9 mouse cellular contexts compared by ENCODE assay signal in genomic region chr6:119396309-119396634, GRCm38 (mm10). TPM values are rescaled to one million over a fixed set of nuclear protein-coding genes. Genes with fewer than 3 reads are reported as not detected.
A peak's percentile ranks its signal among the peaks of the same experiment; 100 is the strongest.
DNase-seq lines count a peak whose midpoint lies in the region; TF ChIP-seq lines count a peak whose summit lies in the region.
"Had no signal": no experiment of that assay in that cellular context is flagged by ENCODE, and none has a peak within 500 bp of the region (broad histone marks: within the 10 kb centered on the region; RNA-seq: fewer than 3 reads in every experiment).

No protein-coding gene starts in this region.

- H3K4me3 ChIP-seq in liver, adult 2 months (ENCODE audit: insufficient read depth, low read depth, low read length), result no peak overlapping the region
- H3K4me3 ChIP-seq: embryonic facial prominence, embryonic 15.5 days had no signal

- H3K36me3 ChIP-seq in liver, adult 2 months (ENCODE audit: control insufficient read depth, insufficient read depth, low read length), result peaks cover 33% of the 10 kb centered on the region
- H3K36me3 ChIP-seq: embryonic facial prominence, embryonic 15.5 days had no signal

- H3K27ac ChIP-seq in liver, adult 2 months (replicated peaks; ENCODE audit: insufficient read depth, low read depth, low read length), result peak overlapping the region; percentile 84
- H3K27ac ChIP-seq: embryonic facial prominence, embryonic 15.5 days had no signal

- WGBS in liver, adult 2 months, result 5% methylated on average over 5 of the region's 5 CpGs

- no peaks in the 10 kb centered on the region for H3K27me3 ChIP-seq in liver, adult 2 months (ENCODE audit: control insufficient read depth, insufficient read depth, low read length)
- H3K27me3 ChIP-seq: embryonic facial prominence, embryonic 15.5 days had no signal

- peak; percentile 63 for DNase-seq in CD4-positive, CD25-positive, alpha-beta regulatory T cell, adult 2 months (ENCODE audit: low read depth, low spot score)
- DNase-seq in adrenal gland, adult (ENCODE audit: inconsistent age in 2 of 2, low spot score in 1 of 2), result peak; percentile 90 to 95
- DNase-seq in heart, adult 9 months (ENCODE audit: low spot score in 2 of 2), result peak; percentile 80 to 81
- DNase-seq in liver, adult 2 months (ENCODE audit: extremely low read depth, low read depth, low spot score), result peak; percentile 86
- peak; percentile 64 for DNase-seq in natural killer cell, adult 2 months (ENCODE audit: low spot score in 2 of 2)
- peak; percentile 89 for DNase-seq in urinary bladder, postnatal 14 days (ENCODE audit: low spot score)
- no peak for DNase-seq in left cerebral cortex, adult 8-10 months (ENCODE audit: low spot score in 2 of 2)
- no peak for DNase-seq in embryo, embryonic 9.5 days (ENCODE audit: extremely low spot score)

- no peak for TF ChIP-seq POLR2A in liver, adult 2 months (IDR thresholded peaks at IDR 0.05; ENCODE audit: extremely low read depth, insufficient read depth, low read length)

- no peak overlapping the region for H3K9ac ChIP-seq in liver, adult 2 months (ENCODE audit: low read depth, low read length)
- H3K9ac ChIP-seq: embryonic facial prominence, embryonic 15.5 days had no signal

- H3K4me1 ChIP-seq in liver, adult 2 months (ENCODE audit: control insufficient read depth, insufficient read depth, low read length), result peaks cover 37% of the 10 kb centered on the region
- H3K4me1 ChIP-seq: embryonic facial prominence, embryonic 15.5 days had no signal

- peaks cover 3% of the 10 kb centered on the region; the same call in 1 of the 2 replicates for H3K79me2 ChIP-seq in liver, adult 2 months (ENCODE audit: control insufficient read depth, insufficient read depth, low read length)

- TF ChIP-seq CTCF in liver, adult 2 months (IDR thresholded peaks at IDR 0.05; ENCODE audit: low read depth, low read length), result no peak

RNA-seq across cellular contexts. Expression of gene Adipor2, which starts 21.2 kb away (rescaled TPM):
- 252 and 306 TPM in 2 replicates for total RNA-seq in liver, adult 2 months (2014; rRNA removed)
- polyA plus RNA-seq in liver, adult 2 months (2012; rRNA removed), result 212 and 246 TPM in 2 replicates
- total RNA-seq in left cerebral cortex, adult 8-10 months (2022), result 10 to 100 TPM; 41.3 to 48.9 (median 44.7) TPM

Comparison
In these comparisons a context has a peak if more than half of its experiments do, and no peak if none do; other contexts are left out.
1. DNase-seq: peak in CD4-positive, CD25-positive, alpha-beta regulatory T cell, adult 2 months (single experiment), adrenal gland, adult (2 of 2), heart, adult 9 months (2 of 2), liver, adult 2 months (single experiment), natural killer cell, adult 2 months (2 of 2) and urinary bladder, postnatal 14 days (single experiment); none in left cerebral cortex, adult 8-10 months (0 of 2) and embryo, embryonic 9.5 days (single experiment).